Mouse (Mus musculus): ENCODE results near the gene Set. TPM values are rescaled to one million over a fixed set of nuclear protein-coding genes. Genes with fewer than 3 reads are reported as not detected.

Gene Set
- total and polyA plus RNA-seq, 3 experiments, result 250 to 973 (median 580) TPM

- Histone ChIP-seq H3K4me3 (ENCODE audit: control insufficient read depth in 1 of 2, insufficient read depth in 1 of 2, low read depth in 2 of 2, low read length in 2 of 2) (no peak overlapping the region), H3K79me2 (ENCODE audit: control insufficient read depth, insufficient read depth, low read length, poor library complexity) (peaks cover 20% of the 10 kb centered on the region), H3K27me3 (ENCODE audit: control insufficient read depth in 1 of 2, insufficient read depth in 2 of 2, low read length in 2 of 2) (no peaks in the 10 kb centered on the region), H3K27ac (ENCODE audit: control insufficient read depth, low read depth, low read length) (no peak overlapping the region), H3K9me3 (replicated peaks; ENCODE audit: insufficient read depth, low read length) (no peaks in the 10 kb centered on the region), H3K36me3 (ENCODE audit: control insufficient read depth in 1 of 2, insufficient read depth in 2 of 2, low read length in 2 of 2) (peaks cover 0 to 6% of the 10 kb centered on the region in 2 experiments; a peak in 1 of 4 replicates), H3K9ac (ENCODE audit: control insufficient read depth, low read depth, low read length, poor library complexity, severe bottlenecking) (no peak overlapping the region), H3K4me1 (ENCODE audit: control insufficient read depth in 1 of 2, insufficient read depth in 2 of 2, low read length in 2 of 2) (peaks cover 0 to 16% of the 10 kb centered on the region in 2 experiments; a peak in 2 of 4 replicates)
- peak; percentile 76 for DNase-seq (ENCODE audit: low read depth, low spot score)
- TF ChIP-seq POLR2A (IDR thresholded peaks at IDR 0.05; ENCODE audit: control insufficient read depth in 1 of 2, insufficient read depth in 1 of 2, low read depth in 1 of 2, low read length in 2 of 2, poor library complexity in 1 of 2) (peak in 1 of 2 experiments; percentile 46; a peak in 2 of 4 replicates), JUND (IDR thresholded peaks at IDR 0.05; ENCODE audit: low read depth, low read length) (no peak), ZMIZ1 (IDR thresholded peaks at IDR 0.05; ENCODE audit: low read depth, low read length) (no peak), HCFC1 (IDR thresholded peaks at IDR 0.05; ENCODE audit: low read depth, low read length) (no peak), GABPA (IDR thresholded peaks at IDR 0.05; ENCODE audit: low read depth, low read length) (no peak), SIN3A (IDR thresholded peaks at IDR 0.05; ENCODE audit: low read length) (0 out of 2 replicates have a peak, but pooled peaks have one; percentile 33), POLR2AphosphoS2 (IDR thresholded peaks at IDR 0.05; ENCODE audit: low read length) (no peak; the same call in 1 of the 2 replicates), CTCF (IDR thresholded peaks at IDR 0.05 in 2 of 3, conservative IDR thresholded peaks at IDR 0.05 in 1 of 3; ENCODE audit: control insufficient read depth in 1 of 3, insufficient read depth in 1 of 3, low read depth in 2 of 3, low read length in 3 of 3, poor library complexity in 1 of 3, severe bottlenecking in 1 of 3) (peak; percentile 64 to 79 (median 74)), MEF2A (IDR thresholded peaks at IDR 0.05; ENCODE audit: extremely low read depth, insufficient replicate concordance, low read depth, low read length, poor library complexity, severe bottlenecking) (no peak), SMC3 (IDR thresholded peaks at IDR 0.05; ENCODE audit: low read depth, low read length) (peak; percentile 72), NRF1 (IDR thresholded peaks at IDR 0.05; ENCODE audit: insufficient read depth, low read depth, low read length, poor library complexity, severe bottlenecking) (no peak), MYC (IDR thresholded peaks at IDR 0.05; ENCODE audit: low read depth, low read length) (no peak), MAFK (IDR thresholded peaks at IDR 0.05; ENCODE audit: borderline replicate concordance, low read depth, low read length) (no peak), ZKSCAN1 (IDR thresholded peaks at IDR 0.05; ENCODE audit: low read depth, low read length) (no peak), TAL1 (IDR thresholded peaks at IDR 0.05; ENCODE audit: low read length) (no peak), KAT2A (conservative IDR thresholded peaks at IDR 0.05; ENCODE audit: low read depth, low read length) (no peak), UBTF (IDR thresholded peaks at IDR 0.05; ENCODE audit: borderline replicate concordance, insufficient read depth, low read depth, low read length) (no peak), TCF12 (IDR thresholded peaks at IDR 0.05; ENCODE audit: low read depth, low read length) (no peak), TBP (IDR thresholded peaks at IDR 0.05; ENCODE audit: low read depth, low read length) (no peak), RAD21 (IDR thresholded peaks at IDR 0.05; ENCODE audit: low read depth, low read length) (peak; percentile 72), ZNF384 (IDR thresholded peaks at IDR 0.05; ENCODE audit: low read depth, low read length) (no peak), BHLHE40 (IDR thresholded peaks at IDR 0.05; ENCODE audit: borderline replicate concordance, low read depth, low read length) (no peak), EP300 (IDR thresholded peaks at IDR 0.05; ENCODE audit: low read depth in 1 of 2, low read length in 2 of 2) (no peak), MAX (IDR thresholded peaks at IDR 0.05; ENCODE audit: low read length) (no peak), E2F4 (IDR thresholded peaks at IDR 0.05; ENCODE audit: borderline replicate concordance, low read depth, low read length) (no peak), ZC3H11A (IDR thresholded peaks at IDR 0.05; ENCODE audit: low read depth, low read length) (peak; percentile 57; the same call in 1 of the 2 replicates), NELFE (IDR thresholded peaks at IDR 0.05; ENCODE audit: low read depth, low read length) (no peak), USF1 (IDR thresholded peaks at IDR 0.05; ENCODE audit: low read depth, low read length) (no peak), RCOR1 (IDR thresholded peaks at IDR 0.05; ENCODE audit: low read depth, low read length) (no peak), CHD2 (IDR thresholded peaks at IDR 0.05; ENCODE audit: low read length) (no peak)
Measured at GRCm38 (mm10) chr2:30095882-30096527, 38.8 kb downstream of the Set start.
